Mouse (Mus musculus) ES-Bruce4 (cell line): ENCODE data around the gene Enc1.

Experiments
- CTCF ChIP-seq: IDR thresholded peaks from one replicate; pipeline ENCODE4 v1.8.1; 2011; ENCODE audit warnings: low read depth, low read length
- POLR2A ChIP-seq: IDR thresholded peaks from one replicate; pipeline ENCODE4 v1.8.1; 2011; ENCODE audit warnings: low read length; ENCODE audit not compliant: insufficient read depth

- TF ChIP-seq POLR2A (no peak), CTCF (no peak)
Observed at GRCm38 (mm10) chr13:97250148-97250547, 9.2 kb downstream of the Enc1 start.
